Mouse (Mus musculus): ENCODE measurements around the gene R3hdm2.

DNA sequence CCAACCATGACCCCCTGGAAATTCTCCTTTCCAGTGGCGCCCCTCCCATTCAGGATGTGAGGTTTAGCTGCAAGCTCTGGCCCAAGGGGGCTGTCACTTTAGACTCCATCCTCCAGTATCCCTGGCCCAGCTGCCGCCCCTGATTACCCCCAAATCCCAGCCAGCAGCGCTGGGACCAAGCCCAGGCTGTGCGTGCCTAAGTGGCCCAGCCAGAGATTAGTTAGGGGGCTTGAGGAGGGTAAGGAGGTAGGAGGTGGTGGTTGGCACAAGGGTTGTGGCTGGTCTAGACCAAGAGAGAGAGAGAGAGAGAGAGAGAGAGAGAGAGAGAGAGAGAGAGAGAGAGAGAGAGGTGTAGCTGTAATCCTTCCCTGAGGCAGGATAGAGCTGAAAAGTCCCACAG lies 151.4 kb downstream of the R3hdm2 start:
- TF ChIP-seq RAD21 (IDR thresholded peaks at IDR 0.05; ENCODE audit: low read depth, low read length) (no peak), POLR2A (IDR thresholded peaks at IDR 0.05; ENCODE audit: control insufficient read depth in 1 of 2, insufficient read depth in 1 of 2, low read depth in 1 of 2, low read length in 2 of 2, poor library complexity in 1 of 2) (no peak), CTCF (IDR thresholded peaks at IDR 0.05 in 2 of 3, conservative IDR thresholded peaks at IDR 0.05 in 1 of 3; ENCODE audit: control insufficient read depth in 1 of 3, insufficient read depth in 1 of 3, low read depth in 2 of 3, low read length in 3 of 3, poor library complexity in 1 of 3, severe bottlenecking in 1 of 3) (no peak), E2F4 (IDR thresholded peaks at IDR 0.05; ENCODE audit: borderline replicate concordance, low read depth, low read length) (no peak), MAZ (IDR thresholded peaks at IDR 0.05; ENCODE audit: low read depth, low read length) (no peak)

Measured in MEL (cell line).